Mouse (Mus musculus): Measurements from ENCODE around the gene Prkcd. TPM values are rescaled to one million over a fixed set of nuclear protein-coding genes. Genes with fewer than 3 reads are reported as not detected.
"Not testable (repeated sequence)": the region's sequence is repeated elsewhere in the genome, so short reads cannot be mapped to it uniquely, and the experiment has no call there.

Gene Prkcd
- polyA plus RNA-seq, 2 experiments from 2014 or later = 29.4 to 30.1 TPM

DNA sequence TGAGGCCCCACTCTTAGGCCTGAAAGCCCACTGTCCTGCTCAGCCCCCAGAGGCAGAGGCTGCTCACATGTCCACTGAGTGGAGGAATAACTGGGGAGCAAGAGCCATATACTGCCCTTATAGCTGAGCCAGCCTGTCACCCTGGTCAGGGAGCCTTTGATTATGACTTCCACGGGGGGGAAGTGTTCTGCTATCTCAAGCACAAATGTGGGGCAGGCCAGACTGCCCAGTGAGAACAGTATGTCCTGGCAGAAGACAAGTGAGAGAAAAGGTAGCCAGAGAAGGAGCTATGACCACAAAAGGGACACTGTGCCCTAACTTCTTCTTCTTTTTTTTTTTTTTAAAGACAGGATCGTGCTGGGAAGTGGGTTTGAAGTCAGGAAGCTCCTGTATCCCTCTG, 28.9 kb downstream of the Prkcd start:
- no peak for ATAC-seq

DNA sequence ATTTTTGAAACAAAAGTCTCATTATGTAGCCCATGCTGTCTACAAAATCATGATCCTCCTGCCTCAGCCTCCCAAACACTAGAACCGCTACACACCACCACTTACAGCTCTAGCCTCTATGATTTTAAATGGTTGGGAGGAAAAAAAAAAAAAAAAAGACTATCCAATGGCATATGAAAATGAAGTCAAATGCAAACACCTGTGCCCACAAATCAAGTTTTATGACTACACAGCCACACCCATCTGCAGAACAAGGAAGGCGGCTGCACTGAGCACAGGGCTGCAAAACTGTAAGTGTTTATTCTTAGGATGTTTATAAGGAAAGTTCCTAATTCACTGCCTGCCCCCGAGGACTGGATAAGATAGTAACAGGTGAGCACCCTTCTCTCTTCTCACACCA, 29.6 kb downstream of the Prkcd start:
- ATAC-seq = no peak

DNA sequence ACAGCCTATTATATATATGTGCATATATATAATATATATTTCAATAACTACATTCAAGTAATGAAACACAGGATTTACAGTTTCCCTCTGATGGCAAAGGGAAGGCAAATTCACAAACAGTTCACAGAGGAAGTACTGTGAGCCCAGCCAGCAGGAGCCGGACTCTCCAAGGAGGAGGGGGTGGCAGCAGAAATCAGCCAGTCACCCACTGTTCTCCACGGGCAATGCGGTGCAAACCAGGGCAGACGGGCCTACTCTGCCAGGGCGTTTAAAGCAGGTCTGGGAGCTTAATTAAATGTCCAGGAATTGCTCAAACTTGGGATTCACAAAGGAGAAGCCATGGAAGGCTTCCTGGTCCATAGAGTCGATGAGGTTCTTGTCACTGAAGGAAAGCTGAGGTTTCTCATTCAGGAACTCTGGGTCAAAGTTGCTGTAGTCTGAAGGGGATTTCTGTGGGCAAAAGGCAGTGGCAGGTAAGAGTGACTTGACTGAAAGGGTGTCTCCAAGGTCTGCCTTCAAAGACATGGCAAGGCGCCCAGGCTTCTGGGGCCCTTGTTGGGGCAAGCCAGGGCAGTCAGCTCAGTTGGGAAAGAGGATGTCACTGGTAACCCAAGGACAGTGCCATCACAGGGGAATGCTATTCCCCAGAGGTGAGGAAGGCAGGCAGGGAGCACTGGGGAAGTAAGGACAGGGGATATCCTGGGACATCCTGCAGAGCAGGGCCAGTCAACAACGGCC, 30.3 kb downstream of the Prkcd start:
- no peak for ATAC-seq

DNA sequence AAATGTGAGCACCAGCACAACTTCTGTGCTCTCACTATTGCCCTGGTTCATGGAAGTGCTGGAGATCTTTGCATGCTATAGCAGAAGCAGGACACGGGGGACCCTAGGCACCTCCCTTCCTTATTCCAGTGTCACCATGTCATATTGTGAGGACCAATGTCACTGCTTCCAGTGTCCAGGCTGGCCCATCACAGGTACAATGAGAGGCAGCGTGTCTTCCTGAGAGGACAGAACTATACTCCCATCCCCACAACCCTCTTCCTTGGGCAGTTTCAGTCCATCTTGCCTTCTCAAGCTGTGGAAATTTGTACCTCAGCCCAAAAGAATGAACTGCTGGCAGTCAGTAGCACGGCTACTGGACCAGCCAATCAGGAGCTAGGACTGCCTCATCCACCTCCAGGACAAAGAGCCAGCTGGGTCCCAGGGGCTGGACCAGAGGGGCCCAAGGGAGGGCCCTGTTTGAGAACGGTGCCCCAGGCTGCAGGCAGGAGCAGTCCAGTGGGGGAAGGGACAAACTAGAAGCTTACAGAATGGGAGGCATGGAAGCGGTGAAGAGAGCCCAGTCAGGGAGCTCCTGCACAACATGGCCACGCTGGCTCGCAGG, 31.8 kb downstream of the Prkcd start:
- ATAC-seq = no peak

DNA sequence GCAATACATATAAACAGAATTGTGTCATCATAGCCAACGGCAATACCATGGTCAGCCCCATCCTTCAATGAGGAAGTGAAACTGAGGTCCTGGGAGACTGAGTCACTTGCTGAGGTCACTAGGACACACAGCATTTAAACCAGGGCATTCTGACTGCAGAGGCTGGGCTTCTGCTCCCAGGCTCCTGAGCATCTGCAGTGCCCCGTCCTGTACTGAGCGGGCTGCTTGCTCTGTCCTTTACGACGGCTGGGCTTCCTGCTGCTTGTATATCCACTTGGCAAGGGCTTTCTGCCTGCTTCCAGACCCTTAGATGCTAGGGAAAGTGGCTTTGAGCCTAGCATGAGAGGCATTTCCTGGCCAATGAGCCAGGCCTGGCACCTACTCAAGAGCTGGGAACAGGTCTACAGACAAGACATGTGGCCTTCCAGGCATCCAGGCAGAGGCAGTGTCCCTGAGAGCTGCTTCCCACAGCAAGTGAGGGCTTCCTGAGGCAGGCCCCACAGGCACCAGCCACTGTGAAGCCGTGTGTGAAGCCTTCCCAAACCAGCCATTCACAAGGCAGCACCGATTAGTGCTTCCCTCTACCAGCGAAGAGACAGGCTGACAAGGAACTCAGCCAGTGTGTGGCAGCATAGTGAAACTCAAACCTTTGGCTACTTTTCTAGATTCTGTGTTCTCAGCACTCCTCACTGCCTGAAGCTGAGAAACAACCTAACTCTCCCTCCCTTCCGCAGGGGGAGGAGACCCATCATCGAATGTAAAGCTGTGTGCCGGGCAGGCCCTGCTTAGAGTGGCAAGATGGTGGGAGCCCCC, 32.5 kb downstream of the Prkcd start:
- ATAC-seq = no peak

DNA sequence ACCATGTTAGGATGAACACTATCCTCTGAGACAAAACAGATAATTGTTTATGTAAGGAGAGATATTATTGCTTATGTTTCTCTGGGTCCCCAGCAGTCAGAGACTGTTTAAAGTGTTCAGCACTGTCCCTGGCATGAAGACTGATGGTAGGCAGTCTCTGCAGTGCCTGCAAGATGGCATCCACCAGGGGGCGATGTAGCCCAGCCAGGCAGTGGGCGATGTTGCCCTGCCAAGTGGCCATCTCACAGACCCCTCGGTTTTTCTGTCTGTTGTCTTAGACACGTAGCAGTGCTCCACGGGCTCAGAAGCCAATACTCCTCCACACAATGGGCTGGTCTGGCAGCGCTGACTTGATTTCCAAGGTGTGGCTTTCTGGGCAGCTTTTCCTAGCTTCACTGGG, 34.6 kb downstream of the Prkcd start:
- peak; percentile 73 for ATAC-seq

DNA sequence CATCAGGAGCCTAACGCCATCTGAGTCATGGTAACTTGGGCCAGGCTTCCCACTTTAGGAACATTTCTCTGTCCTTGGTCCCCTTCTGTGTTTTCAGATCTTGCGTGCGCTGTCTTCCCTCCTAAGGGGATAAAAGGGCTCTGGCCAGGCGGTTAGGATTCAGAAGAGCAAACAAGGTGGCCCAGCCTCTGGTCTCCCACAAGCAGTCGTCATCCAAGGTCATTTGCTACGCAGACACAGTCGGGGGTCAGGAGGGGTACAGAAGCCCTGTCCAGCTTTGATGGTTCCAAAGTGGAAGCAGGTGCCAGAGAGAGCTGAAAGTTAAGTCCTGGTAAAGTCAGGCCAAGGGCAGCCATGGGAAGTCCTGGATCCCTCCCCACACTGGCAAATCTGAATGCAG, 35.1 kb downstream of the Prkcd start:
- no peak for ATAC-seq

DNA sequence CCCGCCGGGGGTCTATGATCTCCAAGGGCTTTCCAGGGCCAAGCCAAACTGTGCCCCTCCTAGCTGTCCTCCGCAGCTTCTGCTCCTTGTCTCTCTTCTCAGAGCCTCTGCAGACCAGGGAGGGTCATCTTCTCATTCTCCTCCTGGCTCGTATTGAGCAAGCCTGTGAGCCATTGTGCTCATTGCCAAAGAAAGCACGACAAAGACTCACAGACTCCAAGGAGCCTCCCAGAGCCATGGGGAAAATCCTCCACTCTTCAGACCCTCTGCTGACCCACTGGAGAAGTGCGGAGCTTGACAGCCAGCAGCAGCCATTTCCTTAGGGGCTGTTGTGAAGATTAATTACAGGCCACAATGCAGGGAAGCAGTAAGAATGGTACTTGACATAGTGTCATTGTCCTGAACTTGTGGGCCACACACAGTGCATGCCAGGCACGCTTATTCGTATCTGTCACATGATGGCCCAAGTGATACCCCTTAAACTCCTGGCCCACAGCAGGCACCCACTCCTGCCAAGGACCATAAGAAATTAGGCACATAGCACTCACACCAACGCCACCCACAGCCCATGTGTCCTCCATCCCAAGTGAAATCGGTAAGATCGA, 35.9 kb downstream of the Prkcd start:
- ATAC-seq = no peak

DNA sequence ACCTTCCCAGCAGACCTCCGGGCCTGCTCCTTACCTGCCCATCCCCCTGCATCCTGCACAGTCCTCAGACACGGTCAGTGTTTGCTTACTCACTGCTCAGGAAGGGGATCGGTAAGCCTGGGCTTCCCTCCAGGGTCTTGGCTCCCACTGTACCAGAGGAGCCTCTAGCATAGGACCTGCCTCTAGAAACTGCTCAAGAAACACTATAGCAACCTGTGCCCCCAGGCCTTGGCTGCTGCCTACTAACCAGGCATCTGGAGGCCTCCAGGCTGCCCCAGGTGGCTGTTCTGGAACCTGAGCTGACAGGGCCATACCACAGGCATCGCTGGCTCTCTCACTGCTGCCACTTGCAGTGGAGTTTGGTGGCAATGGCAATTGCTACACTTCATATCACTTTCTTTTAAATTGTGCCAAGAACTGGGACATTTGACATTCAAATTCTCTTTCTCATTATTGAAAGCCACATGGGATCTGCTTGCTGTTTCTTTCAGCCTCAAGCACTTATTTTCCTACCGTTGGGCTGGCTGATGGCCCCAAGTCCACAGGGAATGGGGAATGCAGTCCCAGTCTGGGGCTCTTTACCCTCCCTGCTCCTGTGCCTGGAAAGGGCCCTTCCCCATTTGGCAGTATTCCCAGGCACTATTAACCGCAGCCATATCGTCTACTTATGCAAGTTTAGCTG, 39.1 kb downstream of the Prkcd start:
- ATAC-seq = no peak

DNA sequence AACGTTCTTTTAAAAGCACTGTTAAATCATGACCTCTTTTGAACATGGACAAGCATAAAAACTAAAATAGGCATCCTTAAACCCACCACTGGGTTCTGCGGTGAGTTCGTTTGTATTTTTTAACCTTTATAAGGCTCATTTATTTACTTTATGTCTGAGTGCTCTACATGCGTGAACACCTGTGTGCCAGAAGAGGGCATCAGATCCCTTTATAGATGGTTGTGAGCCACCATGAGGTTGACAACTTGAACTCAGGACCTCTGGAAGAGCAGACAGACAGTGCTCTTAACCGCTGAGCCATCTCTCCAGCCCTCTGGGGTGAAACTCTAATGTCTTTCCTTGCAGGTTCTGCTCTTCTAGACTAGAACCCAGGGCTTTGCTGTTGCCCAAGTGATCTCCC, 40.7 kb downstream of the Prkcd start:
- no peak for ATAC-seq

DNA sequence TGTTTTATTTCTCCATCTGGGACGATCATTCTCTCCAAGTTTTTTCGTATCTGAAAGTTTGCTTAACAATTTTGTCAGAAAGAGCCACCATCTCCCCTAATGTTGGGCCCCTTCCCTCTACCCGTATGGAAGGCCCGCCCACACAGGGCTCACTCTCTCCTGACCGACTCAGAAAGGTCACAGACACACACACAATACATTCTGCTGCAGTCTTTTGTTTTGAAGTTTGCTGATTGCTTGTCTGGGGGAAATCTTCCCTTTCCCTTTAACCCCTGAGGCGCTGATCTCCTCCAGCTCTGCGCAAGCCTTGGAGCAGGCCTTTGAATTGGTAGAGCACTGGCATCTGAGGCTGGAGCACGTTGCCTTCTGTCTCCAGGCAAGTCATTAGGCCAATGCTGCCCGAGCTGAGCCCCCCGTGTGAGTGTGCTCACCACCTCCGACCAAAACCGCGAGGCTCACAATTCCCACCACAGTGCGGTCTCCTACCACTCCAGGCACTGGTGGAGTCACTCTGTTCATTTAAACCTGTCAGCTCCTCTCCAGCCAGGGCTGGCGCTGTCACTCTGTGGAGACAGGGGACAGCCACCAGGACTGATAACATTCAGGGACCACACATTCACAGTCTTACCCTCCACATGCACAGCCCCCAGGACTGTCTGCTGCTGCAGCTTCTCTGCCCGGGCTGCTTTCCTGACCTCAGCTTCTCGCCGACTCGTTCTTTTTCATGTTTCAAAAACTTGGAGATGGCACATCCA, 41.3 kb downstream of the Prkcd start:
- ATAC-seq = peak; percentile 29

DNA sequence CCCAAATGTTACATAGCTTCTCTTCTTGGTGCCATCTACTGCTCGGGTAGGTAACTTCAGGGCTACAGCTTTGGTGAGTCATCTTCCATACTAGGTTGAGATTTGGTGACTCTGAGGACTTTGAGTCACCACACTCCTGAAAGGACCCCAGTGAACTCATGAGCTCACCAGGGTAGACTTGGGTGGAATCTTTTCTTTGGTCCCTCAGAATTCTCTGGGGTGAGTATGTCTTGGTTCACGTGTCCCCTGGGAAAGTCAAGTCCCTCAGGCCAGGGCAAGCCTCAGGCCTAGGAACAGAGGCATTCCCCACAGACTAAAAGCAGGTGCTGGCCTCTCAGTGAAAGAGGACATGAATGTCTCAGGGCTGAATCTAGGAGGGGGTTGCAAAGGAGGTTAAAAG, 41.9 kb downstream of the Prkcd start:
- ATAC-seq = no peak

DNA sequence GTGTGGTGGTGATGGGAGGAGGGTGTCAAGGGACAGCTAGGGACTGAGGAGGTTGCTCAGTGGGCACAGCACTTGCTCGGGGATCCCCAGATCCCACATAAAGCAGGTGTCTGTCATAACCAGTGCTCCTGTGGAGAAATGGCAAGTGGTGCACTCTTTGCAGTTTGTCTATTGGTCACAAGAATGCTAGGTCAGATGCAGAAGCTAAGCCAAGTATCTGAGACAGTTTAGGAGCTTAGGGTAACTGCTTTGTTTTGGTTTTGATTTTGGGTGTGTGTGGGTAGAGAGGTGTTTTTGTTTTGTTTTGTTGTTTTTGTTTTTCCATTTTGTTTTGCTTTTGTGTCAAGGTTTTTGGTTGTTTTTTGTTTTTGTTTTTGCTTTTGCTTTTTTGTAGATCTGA, 44.8 kb downstream of the Prkcd start:
- peak; percentile 48 for ATAC-seq

DNA sequence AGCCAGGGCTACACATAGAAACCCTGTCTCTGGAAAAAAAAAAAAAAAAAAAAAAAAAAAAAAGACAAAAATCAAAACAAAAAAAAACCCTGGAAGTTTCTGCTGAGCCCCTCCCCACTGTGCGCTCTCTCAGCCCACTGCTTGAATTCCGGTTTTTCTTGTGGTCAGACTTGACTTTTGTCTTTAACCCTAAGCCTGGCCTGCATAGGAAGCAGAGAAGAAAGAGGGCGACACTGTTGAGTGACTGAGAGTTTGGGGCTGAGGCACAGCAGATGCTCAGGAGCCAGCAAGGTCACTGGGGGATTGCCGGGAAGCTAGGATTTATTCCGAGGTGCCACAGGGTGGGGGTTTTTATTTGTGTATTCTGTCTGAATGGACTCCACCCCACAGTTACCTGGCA, 46.1 kb downstream of the Prkcd start:
- ATAC-seq = no peak

DNA sequence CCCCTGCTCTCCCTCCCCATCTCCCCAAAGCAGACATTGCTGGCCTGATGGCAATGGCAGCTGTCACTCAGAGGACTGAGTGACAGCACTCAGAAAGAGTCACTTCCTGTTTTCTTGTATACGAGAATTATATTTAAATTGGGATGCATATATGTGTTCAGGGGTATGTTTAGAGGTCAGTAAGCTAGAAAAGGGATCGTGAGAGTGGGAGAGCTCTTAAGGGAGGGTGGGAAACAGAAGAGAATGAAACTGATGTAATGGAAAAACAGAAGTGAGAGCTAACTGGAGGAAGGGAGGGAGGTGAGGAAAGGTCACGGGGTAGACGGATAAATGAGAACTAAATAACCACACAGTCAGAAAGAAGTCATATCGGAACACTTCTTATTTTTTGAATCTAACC, 46.8 kb downstream of the Prkcd start:
- peak; percentile 53 for ATAC-seq

DNA sequence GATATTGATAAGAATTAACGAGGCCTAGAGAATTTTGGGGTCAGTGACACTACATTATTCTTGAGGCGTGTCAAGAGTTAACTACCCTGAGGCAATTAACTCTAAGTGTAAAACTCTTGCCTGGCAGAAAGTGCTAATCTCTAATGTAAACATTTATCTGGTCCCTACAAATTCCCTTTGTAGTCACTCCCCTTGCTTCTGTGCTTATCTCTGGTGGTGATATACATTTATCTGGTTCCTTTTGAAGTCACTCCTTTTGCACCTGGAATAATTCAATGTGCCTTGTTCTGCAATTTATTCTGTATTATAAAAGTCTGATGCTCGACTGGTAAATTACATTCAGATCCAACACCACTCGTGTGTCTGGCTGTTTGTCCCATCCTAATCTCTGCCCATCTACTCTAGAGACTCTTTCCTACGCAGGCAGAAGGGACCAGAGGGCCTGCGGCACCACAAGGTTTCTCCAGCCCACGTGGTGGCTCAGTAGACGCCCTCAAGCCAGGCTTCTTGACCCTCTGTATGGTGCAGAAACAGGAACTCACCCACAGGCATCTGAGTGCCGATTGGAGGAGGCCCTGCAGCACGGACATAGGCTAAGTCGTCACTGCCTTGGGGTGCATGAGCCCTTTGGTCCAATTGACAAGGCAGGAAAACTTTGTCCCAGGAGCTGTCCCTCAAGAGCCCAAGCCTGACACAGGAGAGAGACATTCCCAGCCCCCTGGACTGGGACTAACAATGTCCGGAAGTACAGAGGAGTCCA, 48.5 kb downstream of the Prkcd start:
- ATAC-seq = not testable (repeated sequence)

DNA sequence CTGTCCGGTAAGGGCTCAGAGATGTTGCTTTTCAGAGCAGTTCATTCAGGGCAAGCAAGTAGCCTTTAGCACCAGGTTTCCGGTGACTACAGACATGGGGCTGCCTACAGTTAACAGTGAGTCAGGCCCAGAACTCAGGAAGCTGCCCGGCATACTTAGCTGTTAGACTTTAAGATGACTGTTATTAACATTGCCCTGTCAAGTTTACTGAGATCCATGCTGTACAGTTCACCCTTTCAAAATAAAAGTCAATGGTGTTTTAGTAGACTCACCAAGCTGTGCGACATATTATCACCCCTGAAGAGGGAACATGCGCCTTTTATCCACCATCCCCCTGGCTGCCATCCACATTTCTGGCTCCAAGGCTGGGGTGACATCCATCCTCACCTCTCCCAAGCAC, 49.8 kb downstream of the Prkcd start:
- ATAC-seq = no peak

DNA sequence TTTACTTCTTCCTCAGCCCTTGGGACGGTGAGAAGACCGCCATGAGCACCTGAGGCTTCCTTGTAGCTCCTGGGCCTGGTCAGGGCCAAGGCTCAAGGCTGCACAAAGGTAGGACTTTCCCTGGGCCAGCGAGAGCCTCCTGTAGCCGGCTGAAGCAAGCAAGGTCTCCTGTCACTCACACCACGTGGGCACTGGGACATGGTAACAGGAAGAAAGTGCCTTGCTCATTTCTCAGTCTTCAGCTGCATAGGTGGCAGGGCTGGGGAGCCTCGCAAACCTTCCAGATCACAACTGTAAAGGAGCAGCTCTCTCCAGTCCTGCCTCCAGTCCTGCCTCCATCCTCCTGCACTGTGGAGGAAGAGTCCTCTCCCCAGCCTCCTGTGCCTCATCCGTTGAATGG, 50.2 kb downstream of the Prkcd start:
- ATAC-seq = no peak

DNA sequence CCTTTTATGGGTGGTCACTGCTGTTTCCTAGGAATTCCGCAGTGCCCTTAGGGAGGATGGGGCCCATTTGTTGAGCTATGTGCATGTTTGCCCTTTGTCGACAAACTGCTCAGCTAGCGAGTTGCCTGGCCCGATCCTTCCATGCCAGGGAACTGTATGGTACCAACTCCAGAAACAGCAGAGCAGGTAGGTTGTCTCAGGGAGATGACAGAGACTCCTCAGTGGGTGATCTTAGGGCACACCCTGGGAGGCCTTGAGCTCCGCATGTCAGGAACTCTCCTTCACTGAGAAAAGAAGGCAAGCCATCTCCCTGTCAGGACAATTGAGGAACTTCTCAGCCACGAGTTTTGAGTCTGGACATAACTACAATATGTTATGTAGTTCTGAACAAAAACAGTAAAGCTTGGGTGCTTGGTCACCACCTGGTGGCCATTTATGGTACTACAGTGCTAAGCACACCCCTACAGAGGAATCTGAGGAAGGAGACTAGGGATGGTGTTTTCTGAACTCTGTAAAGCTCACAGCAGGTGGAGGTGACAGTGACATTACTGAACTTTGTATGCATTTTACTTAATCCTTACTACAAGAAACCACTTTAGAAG, 51.9 kb downstream of the Prkcd start:
- peak; percentile 66 for ATAC-seq

DNA sequence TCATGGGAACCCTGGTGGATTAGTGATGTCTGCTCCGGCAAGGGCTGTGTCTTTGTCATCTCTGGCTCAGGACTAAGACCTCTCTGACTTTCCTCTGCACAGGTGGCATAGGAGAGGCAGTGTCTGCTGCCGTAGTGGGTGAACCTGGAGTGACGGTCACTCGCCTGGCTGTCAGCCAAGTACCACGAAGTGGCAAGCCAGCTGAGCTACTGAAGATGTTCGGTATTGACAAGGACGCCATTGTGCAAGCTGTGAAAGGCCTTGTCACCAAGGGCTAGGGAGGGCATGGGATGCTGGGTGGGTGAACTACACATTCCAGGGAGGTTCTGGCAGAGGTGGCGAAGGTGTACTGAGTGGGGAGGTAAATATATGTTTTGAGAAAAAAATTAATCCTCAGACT, 52.8 kb downstream of the Prkcd start:
- no peak for ATAC-seq

DNA sequence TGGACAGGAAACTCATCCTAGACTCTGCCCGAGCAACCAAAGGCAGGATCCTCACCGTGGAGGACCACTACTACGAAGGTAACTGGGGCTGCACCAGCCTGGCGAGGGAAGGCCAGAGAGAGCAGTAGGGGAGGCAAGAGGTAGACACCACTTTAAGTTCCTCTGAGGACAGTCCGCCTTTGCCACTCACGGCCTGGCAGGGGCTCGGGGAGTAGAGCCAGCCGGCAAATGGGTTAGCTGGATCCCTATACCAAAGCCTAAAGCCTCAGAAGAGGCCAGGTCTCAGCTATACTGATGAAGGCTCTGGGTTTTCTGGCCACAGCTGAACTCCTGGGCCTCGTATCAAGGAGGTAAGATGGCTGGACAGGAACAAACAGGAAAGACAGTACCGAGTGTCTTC, 53.8 kb downstream of the Prkcd start:
- no peak for ATAC-seq

Data from activated CD4-positive, CD25-positive, alpha-beta regulatory T cell, adult 4 months (primary cell).